Mouse (Mus musculus) kidney, embryonic 15.5 days (tissue): Measurements from ENCODE around the gene Sufu. TPM values are rescaled to one million over a fixed set of nuclear protein-coding genes. Genes with fewer than 3 reads are reported as not detected.

Experiments
- ATAC-seq: fragments of 200-750 bp; cut with Nextera tagmentation; replicated peaks from 2 replicates; pipeline ENCODE4 v1.8.0; 2017; ENCODE audit warnings: moderate TSS enrichment; ENCODE audit not compliant: low FRiP score
- H3K27ac ChIP-seq: fragments of 300-500 bp; sonication (generic); 2 replicates; pipeline ENCODE4 v1.5.1; 2015; ENCODE audit warnings: mild to moderate bottlenecking, inconsistent platforms
- H3K27me3 ChIP-seq: fragments of 300-500 bp; sonication (generic); 2 replicates; pipeline ENCODE4 v1.6.1; 2015; ENCODE audit warnings: inconsistent platforms
- H3K36me3 ChIP-seq: fragments of 300-500 bp; sonication (generic); 2 replicates; pipeline ENCODE4 v1.6.1; 2015; ENCODE audit warnings: inconsistent platforms
- H3K4me1 ChIP-seq: fragments of 300-500 bp; sonication (generic); 2 replicates; pipeline ENCODE4 v1.6.1; 2015; ENCODE audit warnings: inconsistent platforms
- H3K4me2 ChIP-seq: fragments of 300-500 bp; sonication (generic); 2 replicates; pipeline ENCODE4 v1.6.1; 2015; ENCODE audit warnings: moderate library complexity, mild to moderate bottlenecking, inconsistent platforms
- H3K4me3 ChIP-seq: fragments of 300-500 bp; sonication (generic); replicated peaks from 2 replicates; pipeline ENCODE4 v1.5.1; 2015; ENCODE audit warnings: mild to moderate bottlenecking, inconsistent platforms
- H3K9ac ChIP-seq: fragments of 300-500 bp; sonication (generic); 2 replicates; pipeline ENCODE4 v1.6.1; 2015; ENCODE audit warnings: mild to moderate bottlenecking, inconsistent platforms
- H3K9me3 ChIP-seq: fragments of 300-500 bp; sonication (generic); replicated peaks from 2 replicates; pipeline ENCODE4 v1.6.1; 2016; ENCODE audit warnings: inconsistent platforms
- WGBS: fragments of 180-500 bp; shearing (Covaris S2); methylation state at CpG from one replicate; pipeline ENCODE4 v1.1.7; 2015; ENCODE audit warnings: mixed read lengths; 5-methylcytosine and 5-hydroxymethylcytosine counted together
- polyA plus RNA-seq: library from polyadenylated mRNA; unstranded; fragments of >200 nt; fragmentation: Nextera tagmentation; extraction: Ambion mirVana; gene quantifications from 2 replicates; pipeline ENCODE4 v1.2.1, GENCODE M21; 2015

The Sufu gene
- polyA plus RNA-seq, 1 experiment from 2014 or later, result 46.5 TPM

DNA sequence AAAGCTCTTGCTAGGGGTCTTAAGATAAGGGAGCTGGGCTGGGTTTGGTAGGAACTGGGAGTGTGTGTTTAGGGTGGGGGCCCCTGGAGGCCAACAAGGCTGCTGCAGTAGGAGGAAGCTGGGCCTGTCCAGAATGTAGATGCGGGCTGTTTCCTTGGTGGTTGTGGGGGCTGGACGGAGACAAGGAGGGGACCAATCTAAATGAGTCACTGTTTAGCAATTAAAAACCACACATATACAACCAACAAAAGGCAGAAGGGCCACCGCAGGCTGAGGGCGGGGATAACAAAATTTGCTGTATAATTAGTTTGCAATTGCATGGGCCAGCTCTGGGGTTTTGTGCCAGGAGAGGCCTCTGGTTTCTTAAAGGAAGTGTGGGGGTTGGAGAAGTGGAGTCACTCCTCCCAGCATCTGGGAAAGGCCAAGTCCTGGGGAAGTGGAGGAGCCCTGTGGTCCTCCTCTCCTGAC is 107.4 kb downstream of the Sufu start:
- Histone ChIP-seq H3K9ac (peak overlapping the region; percentile 99), H3K9me3 (no peaks in the 10 kb centered on the region), H3K4me1 (peaks cover 53% of the 10 kb centered on the region), H3K4me2 (peak overlapping the region; percentile 75), H3K27me3 (no peaks in the 10 kb centered on the region), H3K36me3 (peaks cover 45% of the 10 kb centered on the region), H3K27ac (peak overlapping the region; percentile 100), H3K4me3 (peak overlapping the region; percentile 95)
- ATAC-seq, result peak; percentile 6; the same call in 1 of the 2 replicates
- 2% methylated on average over 4 of the region's 4 CpGs for WGBS

DNA sequence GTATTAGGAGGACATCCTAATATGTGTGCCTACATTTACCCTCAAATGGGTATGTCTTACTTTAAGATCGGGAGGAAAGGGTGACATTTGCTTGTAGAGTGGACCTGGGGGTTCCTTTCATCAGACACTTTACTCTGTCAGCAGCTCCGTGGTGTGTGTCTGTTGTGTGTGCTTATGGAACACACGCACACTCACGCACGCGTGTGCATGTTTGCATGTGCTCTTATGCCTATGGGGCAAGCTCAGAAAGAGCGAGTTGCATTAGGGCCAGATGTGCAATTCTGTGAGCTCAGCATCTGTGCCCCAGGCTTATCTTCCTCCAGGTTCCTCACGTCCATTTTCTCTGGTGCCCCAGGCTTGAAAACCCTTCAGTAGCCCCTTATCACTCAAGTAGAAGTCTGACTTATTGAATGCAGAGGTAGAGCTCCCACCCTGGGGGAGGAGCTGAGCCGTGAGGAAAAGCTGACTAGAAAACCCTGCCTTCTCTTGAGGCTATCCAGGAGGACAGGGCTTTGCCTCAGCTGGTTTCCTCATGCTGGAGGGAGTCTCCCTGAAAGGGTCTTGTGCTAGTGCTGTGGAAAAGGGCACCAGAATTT is 108.2 kb downstream of the Sufu start:
- Histone ChIP-seq H3K9me3 (no peaks in the 10 kb centered on the region), H3K36me3 (peaks cover 52% of the 10 kb centered on the region), H3K4me3 (peak overlapping the region; percentile 95), H3K9ac (peak overlapping the region; percentile 99), H3K4me1 (peaks cover 58% of the 10 kb centered on the region), H3K27ac (peak overlapping the region; percentile 100), H3K4me2 (peak overlapping the region; percentile 75), H3K27me3 (no peaks in the 10 kb centered on the region)
- no peak for ATAC-seq
- 52% methylated on average over 9 of the region's 9 CpGs for WGBS

DNA sequence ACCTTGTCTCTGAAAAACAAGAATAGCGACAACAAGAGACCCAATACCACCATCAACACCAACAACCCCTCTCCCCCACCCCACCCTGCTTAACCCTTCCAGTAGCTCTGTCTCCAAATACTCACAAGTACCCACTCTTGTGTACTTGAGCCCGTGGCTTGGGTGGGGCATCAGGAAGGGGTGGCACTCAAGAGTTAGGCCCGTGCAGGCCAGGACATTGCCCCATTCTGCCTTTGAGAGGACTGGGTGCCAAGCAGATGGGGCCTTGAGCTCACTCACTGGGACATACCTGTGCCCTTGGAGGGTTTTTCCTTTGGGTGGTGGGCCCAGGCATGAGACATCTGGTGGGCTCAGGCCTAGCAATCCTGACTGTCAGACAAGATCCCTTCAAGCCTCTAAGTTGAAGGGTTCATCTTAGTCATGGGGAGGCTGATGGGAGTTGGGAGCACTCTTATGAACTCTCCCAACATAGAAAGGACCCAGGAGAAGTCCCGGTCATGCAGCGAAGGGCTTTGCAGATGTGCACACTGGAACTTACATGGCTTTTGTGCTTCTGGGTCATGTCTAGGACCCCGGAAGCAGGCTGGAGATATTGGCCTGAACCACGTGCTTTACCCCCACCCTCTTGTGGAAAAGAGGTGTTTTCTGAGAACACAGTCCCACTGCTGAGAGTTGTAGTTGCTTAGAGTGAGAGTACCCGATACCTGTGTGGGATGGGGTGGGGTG is 109.1 kb downstream of the Sufu start:
- Histone ChIP-seq H3K4me1 (peaks cover 67% of the 10 kb centered on the region), H3K9ac (peak overlapping the region; percentile 37), H3K9me3 (no peaks in the 10 kb centered on the region), H3K27me3 (no peaks in the 10 kb centered on the region), H3K27ac (peak overlapping the region; percentile 100), H3K4me2 (peak overlapping the region; percentile 75), H3K4me3 (peak overlapping the region; percentile 95), H3K36me3 (peaks cover 61% of the 10 kb centered on the region)
- ATAC-seq, result no peak
- 69% methylated on average over 8 of the region's 8 CpGs for WGBS

DNA sequence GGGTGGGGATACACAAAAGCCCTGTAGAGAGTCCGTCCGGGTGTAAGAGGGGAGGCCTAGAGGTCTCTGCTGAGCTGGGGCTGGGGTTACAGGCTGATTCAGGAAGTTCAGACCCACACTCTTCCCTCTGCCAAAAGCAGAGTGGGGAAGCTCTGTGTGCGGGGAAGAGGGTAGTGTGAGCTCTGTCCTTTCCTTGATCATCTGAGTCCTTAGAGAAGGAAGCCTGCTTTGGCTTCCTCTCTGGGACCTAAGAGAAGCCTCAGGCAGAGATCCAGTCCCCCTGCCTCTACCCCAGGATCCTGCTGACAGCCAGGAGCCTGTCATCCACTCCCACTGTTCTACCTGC is 109.6 kb downstream of the Sufu start:
- Histone ChIP-seq H3K27me3 (no peaks in the 10 kb centered on the region), H3K9me3 (no peaks in the 10 kb centered on the region), H3K27ac (peak overlapping the region; percentile 100; the same call in 1 of the 2 replicates), H3K36me3 (peaks cover 66% of the 10 kb centered on the region), H3K9ac (peak overlapping the region; percentile 37), H3K4me1 (peaks cover 72% of the 10 kb centered on the region), H3K4me3 (peak overlapping the region; percentile 95), H3K4me2 (peak overlapping the region; percentile 75)
- ATAC-seq, result no peak
- WGBS, result 62% methylated on average over 3 of the region's 3 CpGs

DNA sequence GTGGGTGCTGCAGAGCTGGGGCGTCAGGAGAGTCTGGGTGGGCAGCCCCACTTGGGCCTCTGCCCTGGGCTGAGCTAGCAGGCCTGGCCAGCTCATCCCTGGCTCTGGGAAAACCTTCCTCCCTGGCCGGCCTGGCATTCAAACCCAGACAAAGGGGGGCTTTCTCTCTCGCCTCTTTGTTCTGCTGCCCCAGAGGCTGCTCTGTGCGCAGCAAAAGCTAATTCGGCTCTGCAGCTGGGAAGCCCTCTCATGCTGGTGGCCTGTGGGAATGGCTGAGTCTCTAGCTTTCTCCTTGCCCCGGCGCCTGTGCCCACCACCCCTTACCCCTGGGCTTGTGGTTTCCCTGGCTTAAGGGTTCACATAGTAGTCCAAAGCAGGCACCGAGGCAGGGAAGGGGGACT is 110.5 kb downstream of the Sufu start:
- peak overlapping the region; percentile 37 for H3K9ac ChIP-seq
- peak overlapping the region; percentile 100 for H3K27ac ChIP-seq
- H3K4me3 ChIP-seq, result peak overlapping the region; percentile 9

DNA sequence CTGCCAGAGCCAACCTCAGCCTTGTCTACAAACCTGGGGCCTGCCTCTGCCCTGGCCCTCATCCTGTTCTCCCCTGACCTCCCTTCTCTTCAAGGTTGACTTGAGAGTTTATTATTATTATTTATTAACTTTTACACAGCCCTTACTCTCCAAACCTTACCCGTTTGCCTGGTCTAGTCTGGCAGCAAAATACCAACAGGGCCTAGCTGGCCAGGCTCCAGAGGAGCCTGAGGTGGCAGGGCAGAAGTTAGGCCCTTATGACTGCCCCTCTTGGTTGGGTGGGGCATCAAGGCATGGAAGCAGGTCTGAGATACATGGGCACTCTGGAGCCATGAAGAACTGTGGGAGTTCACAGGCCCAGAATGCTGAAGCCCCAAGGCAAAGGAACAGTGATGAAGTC is 111.1 kb downstream of the Sufu start:
- 41% methylated on average over 1 of the region's 1 CpGs for WGBS
- Histone ChIP-seq H3K4me1 (peaks cover 81% of the 10 kb centered on the region), H3K9me3 (no peaks in the 10 kb centered on the region), H3K27me3 (no peaks in the 10 kb centered on the region), H3K4me3 (no peak overlapping the region), H3K36me3 (peaks cover 81% of the 10 kb centered on the region), H3K9ac (peak overlapping the region; percentile 37; the same call in 1 of the 2 replicates), H3K4me2 (peak overlapping the region; percentile 75), H3K27ac (peak overlapping the region; percentile 100)
- no peak for ATAC-seq

More for the DNA sequence above, 110.5 kb downstream of the Sufu start:
- Histone ChIP-seq H3K4me1 (peaks cover 81% of the 10 kb centered on the region), H3K9me3 (no peaks in the 10 kb centered on the region), H3K27me3 (no peaks in the 10 kb centered on the region), H3K36me3 (peaks cover 74% of the 10 kb centered on the region), H3K4me2 (peak overlapping the region; percentile 75)
- no peak for ATAC-seq
- 68% methylated on average over 8 of the region's 8 CpGs for WGBS

DNA sequence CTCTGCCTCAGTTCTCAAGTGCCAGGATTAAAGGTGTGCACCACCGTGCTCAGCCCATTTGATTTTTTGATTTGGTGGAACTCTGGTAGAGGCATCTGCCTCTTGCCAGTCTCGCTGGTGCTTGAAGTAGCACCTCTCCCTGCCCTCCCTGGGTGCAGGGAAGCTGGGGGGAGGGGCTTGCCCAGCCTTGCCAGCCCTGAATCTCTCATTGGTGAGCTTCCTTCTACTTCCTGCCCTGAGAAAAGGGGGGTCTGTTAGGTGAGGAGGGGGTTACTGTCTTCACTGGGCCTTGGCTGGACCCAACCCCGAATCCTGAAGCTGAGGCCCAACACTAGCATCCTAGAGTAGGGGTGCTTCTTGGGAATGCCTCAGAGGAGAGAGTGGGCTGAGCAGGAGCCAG is 112.0 kb downstream of the Sufu start:
- no peak overlapping the region for H3K4me3 ChIP-seq
- 33% methylated on average over 3 of the region's 3 CpGs for WGBS
- no peaks in the 10 kb centered on the region for H3K9me3 ChIP-seq
- peaks cover 90% of the 10 kb centered on the region for H3K36me3 ChIP-seq
- ATAC-seq, result no peak
- peaks cover 81% of the 10 kb centered on the region for H3K4me1 ChIP-seq
- peak overlapping the region; percentile 29; the same call in 1 of the 2 replicates for H3K9ac ChIP-seq
- peak overlapping the region; percentile 100 for H3K27ac ChIP-seq
- no peaks in the 10 kb centered on the region for H3K27me3 ChIP-seq
- H3K4me2 ChIP-seq, result peak overlapping the region; percentile 75

DNA sequence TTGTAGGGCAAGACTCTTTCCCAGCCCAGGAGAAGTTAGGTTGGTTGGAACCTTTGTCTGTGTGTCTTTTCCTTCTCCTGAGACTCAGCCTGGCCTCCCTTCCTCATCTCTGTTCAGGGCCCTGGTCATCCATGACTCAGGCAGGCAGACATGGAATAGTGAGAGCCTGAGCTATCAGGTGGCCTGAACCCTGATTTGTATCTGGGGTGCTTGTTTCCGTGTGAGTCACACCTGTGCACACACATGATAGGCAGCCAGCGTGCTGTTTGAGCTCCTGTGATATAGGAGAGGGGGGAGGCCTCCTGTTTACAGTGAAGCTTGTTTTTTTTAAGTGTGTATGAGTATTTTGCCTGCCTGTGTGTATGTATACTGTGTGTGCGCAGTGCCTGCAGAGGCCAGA is 112.5 kb downstream of the Sufu start:
- 60% methylated on average over 3 of the region's 3 CpGs for WGBS
- Histone ChIP-seq H3K4me3 (no peak overlapping the region), H3K9me3 (no peaks in the 10 kb centered on the region), H3K9ac (0 out of 2 replicates have a peak overlapping the region, but pooled peaks have one; percentile 23), H3K27ac (peak overlapping the region; percentile 100), H3K36me3 (peaks cover 95% of the 10 kb centered on the region), H3K4me1 (peaks cover 80% of the 10 kb centered on the region), H3K27me3 (no peaks in the 10 kb centered on the region), H3K4me2 (peak overlapping the region; percentile 75)
- no peak for ATAC-seq

DNA sequence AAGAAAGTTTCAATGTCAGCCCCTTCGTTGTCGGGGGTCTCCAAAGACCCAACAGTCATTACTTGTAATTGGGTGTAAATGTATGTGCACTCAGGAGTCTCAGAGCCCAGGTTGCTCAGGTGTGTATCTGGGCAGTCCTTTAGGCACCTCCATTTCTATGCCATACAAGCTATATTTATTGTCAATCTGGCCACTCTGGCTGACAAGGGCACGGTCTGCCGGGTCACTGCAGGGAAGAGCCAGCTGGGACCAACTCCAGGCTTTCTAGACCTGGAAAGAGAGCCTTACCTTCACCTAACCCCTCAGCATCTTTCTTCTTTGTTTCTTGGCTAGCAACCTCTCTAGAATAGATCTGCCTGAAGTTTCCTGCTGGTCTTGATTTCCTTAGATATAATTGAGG is 113.0 kb downstream of the Sufu start:
- Histone ChIP-seq H3K4me1 (peaks cover 75% of the 10 kb centered on the region), H3K9me3 (no peaks in the 10 kb centered on the region), H3K36me3 (peaks cover 98% of the 10 kb centered on the region), H3K4me3 (no peak overlapping the region), H3K27ac (peak overlapping the region; percentile 100), H3K9ac (0 out of 2 replicates have a peak overlapping the region, but pooled peaks have one; percentile 23), H3K27me3 (no peaks in the 10 kb centered on the region), H3K4me2 (peak overlapping the region; percentile 75; the same call in 1 of the 2 replicates)
- 65% methylated on average over 4 of the region's 4 CpGs for WGBS
- no peak for ATAC-seq

DNA sequence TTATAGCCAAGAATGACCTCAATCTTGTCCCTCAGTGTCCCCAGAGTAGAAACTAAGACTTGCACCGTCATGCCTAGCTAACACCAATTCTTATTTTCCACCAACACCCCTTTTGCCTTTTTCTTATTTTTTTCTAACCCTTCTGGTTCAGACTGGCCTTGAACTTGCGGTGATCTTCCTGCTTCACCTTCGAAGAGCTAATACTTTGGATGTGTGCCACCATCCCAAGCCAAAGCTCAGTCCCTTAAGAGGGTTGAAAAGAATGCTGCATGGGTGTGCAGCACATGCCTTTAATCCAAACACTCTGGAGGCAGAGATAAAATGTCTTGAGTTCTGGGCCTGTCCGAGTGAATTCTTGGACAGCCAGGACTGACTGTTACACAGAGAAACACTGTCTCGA is 113.7 kb downstream of the Sufu start:
- Histone ChIP-seq H3K27me3 (no peaks in the 10 kb centered on the region), H3K4me1 (peaks cover 74% of the 10 kb centered on the region), H3K9ac (no peak overlapping the region), H3K4me2 (no peak overlapping the region), H3K4me3 (no peak overlapping the region), H3K9me3 (no peaks in the 10 kb centered on the region), H3K27ac (peak overlapping the region; percentile 100), H3K36me3 (peaks cover 98% of the 10 kb centered on the region)
- ATAC-seq, result no peak
- WGBS, result 68% methylated on average over 5 of the region's 5 CpGs

DNA sequence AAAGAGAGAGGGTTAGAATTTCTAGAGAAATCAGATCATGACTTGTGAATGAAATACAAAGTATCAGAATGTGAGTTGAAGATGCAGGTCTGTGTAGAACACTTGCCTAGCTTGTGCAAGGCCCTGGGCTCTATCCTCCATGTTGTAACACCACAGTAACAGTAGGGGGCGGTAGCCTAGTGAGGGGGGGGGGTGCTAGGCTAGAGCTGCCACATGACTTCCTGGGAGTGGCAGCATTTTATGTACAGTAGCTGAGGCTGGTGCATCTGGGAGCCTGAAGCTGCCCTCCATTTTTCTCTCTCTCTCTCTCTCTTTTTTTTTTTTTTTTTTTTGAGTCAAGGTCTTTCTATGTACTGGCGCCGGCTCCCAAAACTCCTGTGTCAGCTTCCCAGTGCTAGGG is 114.1 kb downstream of the Sufu start:
- H3K4me3 ChIP-seq, result no peak overlapping the region
- H3K4me1 ChIP-seq, result peaks cover 74% of the 10 kb centered on the region
- no peak overlapping the region for H3K4me2 ChIP-seq
- peak overlapping the region; percentile 100 for H3K27ac ChIP-seq
- 64% methylated on average over 3 of the region's 3 CpGs for WGBS
- H3K36me3 ChIP-seq, result peaks cover 98% of the 10 kb centered on the region
- no peak for ATAC-seq
- no peaks in the 10 kb centered on the region for H3K27me3 ChIP-seq
- H3K9ac ChIP-seq, result no peak overlapping the region
- no peaks in the 10 kb centered on the region for H3K9me3 ChIP-seq

DNA sequence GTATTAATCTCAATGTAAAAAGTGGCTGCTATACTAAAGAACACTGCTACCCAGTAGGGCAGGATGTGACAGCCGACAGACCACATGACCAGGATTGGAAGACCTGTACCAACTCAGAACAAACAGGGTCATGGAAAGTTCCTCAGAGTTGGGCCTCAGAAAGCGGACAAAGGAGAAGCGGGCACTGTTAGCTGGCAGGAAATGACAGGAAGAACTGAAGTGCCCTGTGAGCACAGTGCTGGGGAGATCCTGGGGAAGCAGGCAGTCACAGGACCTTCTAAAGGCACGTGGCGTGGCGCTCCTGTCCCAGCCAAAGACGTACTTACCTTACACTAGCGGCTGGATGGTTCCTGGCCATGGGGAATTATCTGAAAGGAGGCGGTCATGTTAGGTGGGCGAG is 114.6 kb downstream of the Sufu start:
- H3K27ac ChIP-seq, result peak overlapping the region; percentile 100; the same call in 1 of the 2 replicates
- H3K4me2 ChIP-seq, result no peak overlapping the region
- H3K4me1 ChIP-seq, result peaks cover 73% of the 10 kb centered on the region
- no peak overlapping the region for H3K9ac ChIP-seq
- H3K4me3 ChIP-seq, result no peak overlapping the region
- no peaks in the 10 kb centered on the region for H3K27me3 ChIP-seq
- H3K36me3 ChIP-seq, result peaks cover 99% of the 10 kb centered on the region
- 83% methylated on average over 10 of the region's 10 CpGs for WGBS
- H3K9me3 ChIP-seq, result no peaks in the 10 kb centered on the region
- no peak for ATAC-seq
